Mouse (Mus musculus): ENCODE measurements around the gene Rgs17.
A peak's percentile ranks its signal among the peaks of the same experiment; 100 is the strongest.

The Rgs17 gene

GRCm38 (mm10) chr10:5823740-5824491 is 98.3 kb downstream of the Rgs17 start, which contains the start of gene Mtrf1l:
Gene Mtrf1l, minus strand, starts transcription at chr10:5823910.
- peak; percentile 99 for DNase-seq (ENCODE audit: low read depth)

GRCm38 (mm10) chr10:5823291-5823739 is 98.9 kb downstream of the Rgs17 start:
- DNase-seq (ENCODE audit: low read depth): peak; percentile 36

GRCm38 (mm10) chr10:5818772-5819171 is 103.4 kb downstream of the Rgs17 start:
- no peak for DNase-seq (ENCODE audit: low read depth)

- DNase-seq (ENCODE audit: low read depth): peak; percentile 84
Observed at GRCm38 (mm10) chr10:5815968-5816367, 106.2 kb downstream of the Rgs17 start.

- DNase-seq (ENCODE audit: low read depth): no peak
Observed at GRCm38 (mm10) chr10:5813724-5814123, 108.5 kb downstream of the Rgs17 start.

- DNase-seq (ENCODE audit: low read depth): no peak
Observed at GRCm38 (mm10) chr10:5807683-5808082, 114.5 kb downstream of the Rgs17 start.

GRCm38 (mm10) chr10:5806996-5807395 is 115.2 kb downstream of the Rgs17 start:
- peak; percentile 80 for DNase-seq (ENCODE audit: low read depth)

- peak; percentile 81 for DNase-seq (ENCODE audit: low read depth)
Observed at GRCm38 (mm10) chr10:5806416-5806815, 115.8 kb downstream of the Rgs17 start.

GRCm38 (mm10) chr10:5805731-5806307 is 116.4 kb downstream of the Rgs17 start:
- DNase-seq (ENCODE audit: low read depth): peak; percentile 98

- peak; percentile 99 for DNase-seq (ENCODE audit: low read depth)
Observed at GRCm38 (mm10) chr10:5805243-5805730, 116.9 kb downstream of the Rgs17 start, which contains the start of gene Fbxo5. Gene Fbxo5, minus strand, starts transcription at chr10:5805600.

GRCm38 (mm10) chr10:5804691-5805156 is 117.5 kb downstream of the Rgs17 start:
- DNase-seq (ENCODE audit: low read depth): peak; percentile 54

- DNase-seq (ENCODE audit: low read depth): peak; percentile 24
Observed at GRCm38 (mm10) chr10:5803739-5804138, 118.5 kb downstream of the Rgs17 start.

GRCm38 (mm10) chr10:5802866-5803265 is 119.3 kb downstream of the Rgs17 start:
- peak; percentile 44 for DNase-seq (ENCODE audit: low read depth)

- DNase-seq (ENCODE audit: low read depth): peak; percentile 75
Observed at GRCm38 (mm10) chr10:5800490-5800889, 121.7 kb downstream of the Rgs17 start.

- peak; percentile 25 for DNase-seq (ENCODE audit: low read depth)
Observed at GRCm38 (mm10) chr10:5798069-5798468, 124.1 kb downstream of the Rgs17 start.

GRCm38 (mm10) chr10:5790657-5791056 is 131.5 kb downstream of the Rgs17 start:
- DNase-seq (ENCODE audit: low read depth): peak; percentile 52

GRCm38 (mm10) chr10:5786923-5787322 is 135.3 kb downstream of the Rgs17 start:
- peak; percentile 69 for DNase-seq (ENCODE audit: low read depth)
